Mouse (Mus musculus) liver, postnatal 0 days (tissue): ENCODE data around the gene Mypn. TPM values are rescaled to one million over a fixed set of nuclear protein-coding genes. Genes with fewer than 3 reads are reported as not detected.
A peak's percentile ranks its signal among the peaks of the same experiment; 100 is the strongest.

ENCODE experiments used
- ATAC-seq: fragments of 200-750 bp; cut with Nextera tagmentation; 2 replicates; pipeline ENCODE4 v1.8.0; 2017; ENCODE audit warnings: mild to moderate bottlenecking, moderate library complexity
- DNase-seq: peaks from one replicate; pipeline ENCODE4 v3.0.0-alpha.2; 2016
- H3K27ac ChIP-seq: fragments of 300-500 bp; sonication (generic); 2 replicates; pipeline ENCODE4 v1.5.1; 2014; ENCODE audit warnings: antibody characterized with exemption, moderate library complexity, mild to moderate bottlenecking, low read depth
- H3K27me3 ChIP-seq: fragments of 300-500 bp; sonication (generic); 2 replicates; pipeline ENCODE4 v1.6.1; 2014; ENCODE audit warnings: low read length, control low read depth, mixed read lengths; ENCODE audit not compliant: insufficient read depth
- H3K36me3 ChIP-seq: fragments of 300-500 bp; sonication (generic); replicated peaks from 2 replicates; pipeline ENCODE4 v1.6.1; 2014; ENCODE audit warnings: mild to moderate bottlenecking, control low read depth, low read length, moderate library complexity, mixed read lengths; ENCODE audit not compliant: insufficient read depth
- H3K4me1 ChIP-seq: fragments of 300-500 bp; sonication (generic); 2 replicates; pipeline ENCODE4 v1.6.1; 2014; ENCODE audit warnings: antibody characterized with exemption, mild to moderate bottlenecking, control low read depth; ENCODE audit not compliant: insufficient read depth
- H3K4me2 ChIP-seq: fragments of 300-500 bp; sonication (generic); 2 replicates; pipeline ENCODE4 v1.6.1; 2014; ENCODE audit warnings: low read depth, mild to moderate bottlenecking, low read length, moderate library complexity, mixed read lengths
- H3K4me3 ChIP-seq: fragments of 300-500 bp; sonication (generic); 2 replicates; pipeline ENCODE4 v1.5.1; 2014; ENCODE audit warnings: low read depth, low read length
- H3K9ac ChIP-seq: fragments of 300-500 bp; sonication (generic); replicated peaks from 2 replicates; pipeline ENCODE4 v1.6.1; 2014; ENCODE audit warnings: mild to moderate bottlenecking, moderate library complexity
- H3K9me3 ChIP-seq: fragments of 300-500 bp; sonication (generic); 2 replicates; pipeline ENCODE4 v1.6.1; 2016; ENCODE audit warnings: mild to moderate bottlenecking, control low read depth, low read length, mixed read lengths
- CTCF ChIP-seq: sonication (generic); IDR thresholded peaks from 2 replicates; pipeline ENCODE4 v1.5.1; 2016; ENCODE audit warnings: antibody characterized with exemption, low read depth
- EP300 ChIP-seq: IDR thresholded peaks from 2 replicates; pipeline ENCODE4 v1.6.1; 2016; ENCODE audit warnings: antibody characterized with exemption, low read depth, mild to moderate bottlenecking
- WGBS: fragments of 180-500 bp; shearing (Covaris S2); extraction: QIAGEN DNeasy Blood & Tissue Kit; methylation state at CpG from one replicate; pipeline ENCODE4 v1.1.7; 2014; ENCODE audit not compliant: insufficient replicate concordance; 5-methylcytosine and 5-hydroxymethylcytosine counted together
- polyA plus RNA-seq: library from polyadenylated mRNA; unstranded; fragments of >200 nt; fragmentation: Nextera tagmentation; extraction: Ambion mirVana; gene quantifications from 2 replicates; pipeline ENCODE4 v1.2.1, GENCODE M21; 2015

The Mypn gene
- polyA plus RNA-seq, 1 experiment from 2014 or later, result 0.04 TPM

DNA sequence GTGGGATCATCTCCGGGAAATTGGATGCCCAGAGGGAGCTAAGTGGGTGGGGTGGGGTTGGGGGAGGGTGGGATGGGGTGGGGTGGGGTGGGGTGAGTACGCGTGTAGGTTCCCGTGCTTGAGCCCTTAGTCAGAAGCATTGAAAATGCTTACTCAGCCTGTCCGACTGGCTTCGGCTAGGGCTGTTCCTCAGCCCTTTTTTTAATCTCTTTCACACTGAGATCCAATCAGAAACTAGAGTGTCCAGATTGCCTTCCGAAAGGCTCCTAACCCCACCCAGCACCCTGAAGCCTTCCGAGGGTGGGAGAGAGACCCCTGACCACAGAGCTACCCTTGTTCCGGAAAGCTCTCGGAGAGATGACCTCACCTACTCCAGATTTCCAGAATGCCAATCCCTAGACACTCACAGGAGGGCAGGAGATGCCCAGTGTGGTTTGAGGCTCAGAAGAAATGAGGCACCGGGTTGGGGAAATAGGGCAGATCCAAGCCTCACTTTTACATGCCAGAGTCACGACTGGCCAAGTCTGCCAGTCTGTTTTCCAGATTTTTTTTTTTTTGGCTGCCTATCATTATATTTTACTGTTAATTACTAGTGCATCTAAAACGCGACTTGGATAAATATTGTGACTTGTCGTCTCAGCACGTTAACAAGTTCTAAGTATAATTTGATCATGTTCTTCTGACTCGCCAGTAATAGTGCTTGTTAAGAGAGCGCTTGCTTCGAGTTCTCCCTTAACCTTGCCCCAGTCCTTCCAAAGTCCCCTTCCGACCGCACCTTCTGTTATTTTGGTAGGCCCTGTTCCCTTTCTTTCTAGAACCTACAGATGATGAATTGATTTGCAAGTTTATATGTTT is 26.2 kb downstream of the Mypn start:
- H3K4me2 ChIP-seq, result peak overlapping the region; percentile 65
- DNase-seq (no peak), ATAC-seq (peak; percentile 55)
- H3K9ac ChIP-seq, result no peak overlapping the region; the same call in 1 of the 2 replicates
- peak overlapping the region; percentile 64 for H3K27ac ChIP-seq
- TF ChIP-seq EP300, result no peak
- no peak for TF ChIP-seq CTCF
- no peaks in the 10 kb centered on the region for H3K36me3 ChIP-seq
- H3K4me1 ChIP-seq, result peaks cover 3% of the 10 kb centered on the region; the same call in 1 of the 2 replicates
- H3K9me3 ChIP-seq, result no peaks in the 10 kb centered on the region
- no peaks in the 10 kb centered on the region for H3K27me3 ChIP-seq
- WGBS, result 58% methylated on average over 21 of the region's 21 CpGs
- no peak overlapping the region for H3K4me3 ChIP-seq

DNA sequence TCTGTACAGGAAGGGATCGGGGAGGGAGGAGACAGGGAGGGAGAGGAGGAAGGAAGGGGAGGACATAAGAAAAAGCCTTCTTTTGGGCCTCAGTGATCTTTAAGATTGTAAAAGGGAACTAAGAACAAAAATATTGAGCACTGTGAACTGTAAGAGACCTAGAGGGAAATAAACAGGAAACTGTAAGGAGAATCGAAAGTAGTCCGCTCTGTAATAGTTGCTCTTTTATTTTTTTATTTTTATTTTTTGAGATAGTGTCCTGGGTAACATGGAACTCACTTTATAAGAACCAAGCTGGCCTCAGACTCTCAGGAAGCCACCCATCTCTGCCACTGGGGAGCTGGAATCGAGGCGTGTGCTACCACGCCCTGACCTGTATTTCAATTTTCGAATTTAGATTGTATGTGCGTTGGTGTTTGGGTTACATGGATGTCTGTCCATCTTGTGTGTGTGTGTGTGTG is 27.3 kb downstream of the Mypn start:
- H3K4me3 ChIP-seq, result peak overlapping the region; percentile 32
- H3K27me3 ChIP-seq, result no peaks in the 10 kb centered on the region
- peak; percentile 51 for ATAC-seq
- DNase-seq, result no peak
- H3K36me3 ChIP-seq, result no peaks in the 10 kb centered on the region
- H3K9me3 ChIP-seq, result no peaks in the 10 kb centered on the region
- 27% methylated on average over 8 of the region's 8 CpGs for WGBS
- no peak for TF ChIP-seq CTCF
- TF ChIP-seq EP300, result no peak
- peak overlapping the region; percentile 16; the same call in 1 of the 2 replicates for H3K9ac ChIP-seq
- peak overlapping the region; percentile 83 for H3K27ac ChIP-seq
- H3K4me2 ChIP-seq, result peak overlapping the region; percentile 65
- peaks cover 3% of the 10 kb centered on the region; the same call in 1 of the 2 replicates for H3K4me1 ChIP-seq

DNA sequence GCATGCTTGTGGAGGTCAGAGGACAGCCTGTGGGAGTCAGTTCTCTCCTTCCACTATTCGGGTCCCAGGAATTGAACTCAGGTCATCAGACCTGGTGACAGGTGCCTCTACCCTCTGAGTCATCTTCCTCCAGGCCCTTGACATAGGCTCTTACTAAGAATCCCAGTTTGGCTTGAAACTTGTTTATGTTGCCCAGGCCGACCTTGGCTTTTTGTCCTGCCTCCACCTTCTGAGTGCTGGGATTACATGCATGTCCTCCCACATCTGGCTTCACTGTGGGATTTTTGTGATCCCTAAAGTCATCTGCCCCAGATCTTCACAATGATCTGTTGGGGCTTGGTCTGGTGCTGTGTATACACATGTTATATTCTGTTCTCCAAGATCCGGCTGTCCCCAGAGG is 31.7 kb downstream of the Mypn start:
- no peak for TF ChIP-seq CTCF
- Histone ChIP-seq H3K4me2 (no peak overlapping the region), H3K27me3 (no peaks in the 10 kb centered on the region), H3K36me3 (no peaks in the 10 kb centered on the region), H3K4me3 (no peak overlapping the region), H3K27ac (no peak overlapping the region), H3K9ac (no peak overlapping the region), H3K9me3 (no peaks in the 10 kb centered on the region), H3K4me1 (no peaks in the 10 kb centered on the region; the same call in 1 of the 2 replicates)
- WGBS, result 80% methylated on average over 3 of the region's 3 CpGs
- ATAC-seq, result no peak
- no peak for DNase-seq

DNA sequence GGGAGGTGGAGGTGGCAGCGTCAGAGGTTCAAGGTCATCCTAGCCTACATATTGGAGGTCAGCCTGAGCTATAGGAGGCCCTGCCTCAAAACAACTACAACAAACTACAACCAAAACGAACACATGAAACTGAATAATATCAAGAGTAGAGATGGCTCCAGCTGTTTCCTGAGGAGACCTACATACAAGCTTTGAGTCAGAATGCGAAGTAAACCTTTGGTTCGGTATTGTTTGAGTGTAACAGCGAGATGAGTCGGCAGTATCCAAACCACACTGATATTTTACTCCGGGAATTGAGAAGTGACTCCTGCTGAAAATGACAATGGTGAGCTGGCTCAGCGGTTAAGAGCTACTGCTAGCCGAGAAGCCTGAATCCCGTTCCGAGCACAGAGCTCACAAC is 34.2 kb downstream of the Mypn start:
- no peak overlapping the region for H3K27ac ChIP-seq
- TF ChIP-seq CTCF (no peak), EP300 (no peak)
- H3K4me1 ChIP-seq, result peaks cover 9% of the 10 kb centered on the region; the same call in 1 of the 2 replicates
- H3K36me3 ChIP-seq, result no peaks in the 10 kb centered on the region
- no peak for DNase-seq
- H3K4me2 ChIP-seq, result no peak overlapping the region
- H3K4me3 ChIP-seq, result no peak overlapping the region
- H3K9ac ChIP-seq, result no peak overlapping the region
- H3K9me3 ChIP-seq, result no peaks in the 10 kb centered on the region
- no peak for ATAC-seq
- no peaks in the 10 kb centered on the region for H3K27me3 ChIP-seq
- 81% methylated on average over 11 of the region's 11 CpGs for WGBS

DNA sequence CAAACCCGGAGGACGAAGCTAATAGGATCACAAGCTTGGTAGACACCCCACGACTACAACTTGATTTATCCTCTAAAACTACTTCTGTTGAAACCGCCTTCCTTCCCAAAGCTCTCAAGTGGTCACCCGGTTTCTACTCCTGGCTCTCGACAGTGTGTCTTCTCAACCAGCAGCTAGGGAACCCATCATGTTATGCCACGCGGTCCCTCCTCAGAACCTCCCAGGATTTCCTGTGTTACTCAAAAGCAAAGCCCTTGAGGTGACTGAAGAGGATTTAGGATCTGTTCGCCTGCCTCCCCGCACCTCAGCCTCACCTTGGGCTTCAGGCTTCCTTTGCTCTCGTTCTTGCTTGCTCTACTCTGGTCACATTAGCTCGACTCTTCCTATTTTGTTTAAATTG is 35.6 kb downstream of the Mypn start:
- no peak overlapping the region for H3K27ac ChIP-seq
- H3K9ac ChIP-seq, result no peak overlapping the region
- ATAC-seq (no peak), DNase-seq (no peak)
- no peak for TF ChIP-seq EP300
- no peak for TF ChIP-seq CTCF
- H3K4me3 ChIP-seq, result no peak overlapping the region
- no peak overlapping the region for H3K4me2 ChIP-seq
- H3K9me3 ChIP-seq, result no peaks in the 10 kb centered on the region
- no peaks in the 10 kb centered on the region for H3K27me3 ChIP-seq
- no peaks in the 10 kb centered on the region for H3K36me3 ChIP-seq
- WGBS, result 66% methylated on average over 12 of the region's 12 CpGs
- peaks cover 9% of the 10 kb centered on the region; the same call in 1 of the 2 replicates for H3K4me1 ChIP-seq

DNA sequence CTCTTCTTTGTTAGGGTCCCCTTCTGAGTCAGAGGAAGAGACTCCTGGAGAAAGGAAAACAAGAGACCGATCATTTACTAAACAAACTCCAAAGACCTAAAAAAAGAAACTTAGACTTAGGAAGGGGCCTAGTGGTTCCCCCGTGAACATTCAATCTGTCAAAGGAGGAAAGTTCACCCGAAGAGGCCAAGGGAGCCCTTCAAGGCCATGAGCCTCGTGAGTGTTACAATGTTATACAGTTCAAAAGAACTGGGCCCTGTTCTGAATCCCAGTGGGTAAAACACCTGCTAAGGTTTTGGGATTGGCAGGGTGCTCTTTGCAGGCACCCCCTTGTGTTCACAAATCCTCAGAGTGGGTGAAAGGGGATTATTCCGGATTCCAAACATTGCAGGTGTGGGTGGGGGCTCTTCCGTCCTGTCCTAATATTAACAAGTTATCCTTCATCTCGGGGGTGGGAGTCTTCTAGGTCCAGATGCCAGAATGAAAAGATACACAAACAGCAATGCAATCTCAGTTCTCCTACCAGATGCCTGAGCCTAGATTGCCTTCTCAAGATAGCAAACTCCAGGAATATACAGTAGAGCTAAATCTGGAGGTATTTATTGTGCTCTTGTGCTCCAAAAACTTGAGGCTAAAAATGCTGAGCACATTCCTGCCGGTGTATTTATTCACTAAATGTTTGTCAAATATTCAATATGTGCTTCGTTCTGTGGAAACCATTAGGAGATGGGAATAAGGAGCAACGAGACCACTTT is 36.3 kb downstream of the Mypn start:
- Histone ChIP-seq H3K9ac (no peak overlapping the region), H3K4me3 (no peak overlapping the region), H3K9me3 (no peaks in the 10 kb centered on the region), H3K27ac (no peak overlapping the region), H3K27me3 (no peaks in the 10 kb centered on the region), H3K4me1 (peaks cover 9% of the 10 kb centered on the region; the same call in 1 of the 2 replicates), H3K36me3 (no peaks in the 10 kb centered on the region), H3K4me2 (no peak overlapping the region)
- TF ChIP-seq EP300, result no peak
- no peak for TF ChIP-seq CTCF
- DNase-seq (no peak), ATAC-seq (no peak)
- WGBS, result 79% methylated on average over 10 of the region's 10 CpGs
